Mouse (Mus musculus) E14TG2a.4 (cell line): Measurements from ENCODE around the gene Cd59b.
"Not testable (repeated sequence)": the region's sequence is repeated elsewhere in the genome, so short reads cannot be mapped to it uniquely, and the experiment has no call there.

Source experiments
- H3K27me3 ChIP-seq: 2 replicates; pipeline ENCODE4 v1.6.1; 2014; ENCODE audit warnings: low read length, control low read depth; ENCODE audit not compliant: insufficient read depth
- H3K36me3 ChIP-seq: 2 replicates; pipeline ENCODE4 v1.6.1; 2014; ENCODE audit warnings: low read length, control low read depth; ENCODE audit not compliant: insufficient read depth
- H3K4me1 ChIP-seq: replicated peaks from 2 replicates; pipeline ENCODE4 v1.6.1; 2014; ENCODE audit warnings: low read depth, low read length, control low read depth
- H3K4me3 ChIP-seq: replicated peaks from 2 replicates; pipeline ENCODE4 v1.5.1; 2014; ENCODE audit warnings: mild to moderate bottlenecking, low read length
- H3K9me3 ChIP-seq: 2 replicates; pipeline ENCODE4 v1.6.1; 2014; ENCODE audit warnings: low read length, control low read depth
- CTCF ChIP-seq: conservative IDR thresholded peaks from 2 replicates; pipeline ENCODE4 v1.5.1; 2014; ENCODE audit warnings: low read length
- NANOG ChIP-seq: IDR thresholded peaks from 2 replicates; pipeline ENCODE4 v1.6.1; 2014; ENCODE audit warnings: borderline replicate concordance, low read length, mixed read lengths
- POU5F1 ChIP-seq: IDR thresholded peaks from 2 replicates; pipeline ENCODE4 v1.6.1; 2014; ENCODE audit warnings: low read length, borderline replicate concordance

The Cd59b gene

GRCm38 (mm10) chr2:104082474-104082873 lies 12.8 kb downstream of the Cd59b start:
- Histone ChIP-seq H3K4me1 (no peaks in the 10 kb centered on the region), H3K4me3 (no peak overlapping the region), H3K36me3 (no peaks in the 10 kb centered on the region), H3K9me3 (no peaks in the 10 kb centered on the region), H3K27me3 (no peaks in the 10 kb centered on the region)
- TF ChIP-seq NANOG (no peak), CTCF (no peak), POU5F1 (no peak)

- not testable (repeated sequence) for H3K4me1 ChIP-seq, H3K4me3 ChIP-seq, H3K9me3 ChIP-seq, H3K36me3 ChIP-seq, H3K27me3 ChIP-seq
These were observed 14.4 kb downstream of the Cd59b start for GRCm38 (mm10) chr2:104084027-104084426.

GRCm38 (mm10) chr2:104087562-104087961 lies 17.9 kb downstream of the Cd59b start:
- not testable (repeated sequence) for H3K36me3 ChIP-seq, H3K4me1 ChIP-seq, H3K27me3 ChIP-seq, H3K4me3 ChIP-seq
- peaks cover 16% of the 10 kb centered on the region for H3K9me3 ChIP-seq

GRCm38 (mm10) chr2:104093305-104093704 lies 23.7 kb downstream of the Cd59b start:
- TF ChIP-seq NANOG = no peak
- TF ChIP-seq POU5F1 = no peak
- no peak for TF ChIP-seq CTCF
- H3K4me3 ChIP-seq = no peak overlapping the region
- no peaks in the 10 kb centered on the region for H3K27me3 ChIP-seq
- peaks cover 8% of the 10 kb centered on the region; the same call in 1 of the 2 replicates for H3K36me3 ChIP-seq
- H3K9me3 ChIP-seq = peaks cover 25% of the 10 kb centered on the region
- H3K4me1 ChIP-seq = peaks cover 12% of the 10 kb centered on the region

- Histone ChIP-seq H3K4me1 (peaks cover 32% of the 10 kb centered on the region), H3K27me3 (no peaks in the 10 kb centered on the region), H3K36me3 (peaks cover 8% of the 10 kb centered on the region; the same call in 1 of the 2 replicates), H3K9me3 (peaks cover 19% of the 10 kb centered on the region), H3K4me3 (peak within 1 kb of the TSS; percentile 74)
- TF ChIP-seq NANOG (no peak), CTCF (no peak), POU5F1 (no peak)
These were observed 26.1 kb downstream of the Cd59b start, which contains the start of gene Cd59a for GRCm38 (mm10) chr2:104095741-104096213. Gene Cd59a, plus strand, starts transcription at chr2:104095801.

- peak overlapping the region; percentile 74 for H3K4me3 ChIP-seq
These were observed 26.6 kb downstream of the Cd59b start for GRCm38 (mm10) chr2:104096256-104096655.

GRCm38 (mm10) chr2:104096796-104097195 lies 27.1 kb downstream of the Cd59b start:
- Histone ChIP-seq H3K9me3 (peaks cover 16% of the 10 kb centered on the region), H3K4me1 (peaks cover 32% of the 10 kb centered on the region)
- not testable (repeated sequence) for H3K27me3 ChIP-seq, H3K4me3 ChIP-seq, H3K36me3 ChIP-seq

More at GRCm38 (mm10) chr2:104096256-104096655, 26.6 kb downstream of the Cd59b start:
- Histone ChIP-seq H3K27me3 (no peaks in the 10 kb centered on the region), H3K4me1 (peaks cover 32% of the 10 kb centered on the region), H3K36me3 (peaks cover 8% of the 10 kb centered on the region; the same call in 1 of the 2 replicates), H3K9me3 (peaks cover 19% of the 10 kb centered on the region)
- TF ChIP-seq NANOG (no peak), POU5F1 (no peak), CTCF (no peak)

- H3K36me3 ChIP-seq, H3K4me3 ChIP-seq, H3K27me3 ChIP-seq: not testable (repeated sequence)
- Histone ChIP-seq H3K9me3 (peaks cover 10% of the 10 kb centered on the region), H3K4me1 (peaks cover 32% of the 10 kb centered on the region)
These were observed 27.7 kb downstream of the Cd59b start for GRCm38 (mm10) chr2:104097396-104097795.

- H3K9me3 ChIP-seq = no peaks in the 10 kb centered on the region
- H3K4me1 ChIP-seq = peaks cover 32% of the 10 kb centered on the region
- H3K36me3 ChIP-seq = no peaks in the 10 kb centered on the region
- TF ChIP-seq NANOG = peak; percentile 90
- no peak for TF ChIP-seq POU5F1
- no peaks in the 10 kb centered on the region for H3K27me3 ChIP-seq
- H3K4me3 ChIP-seq = no peak overlapping the region
These were observed 29.0 kb downstream of the Cd59b start for GRCm38 (mm10) chr2:104098529-104099230.
